Comparison of ENCODE assay signal across 25 mouse cellular contexts in genomic region chr4:155692421-155692820, GRCm38 (mm10). TPM values are rescaled to one million over a fixed set of nuclear protein-coding genes. Genes with fewer than 3 reads are reported as not detected.
DNase-seq lines count a peak whose midpoint lies in the region; ATAC-seq and TF ChIP-seq lines count a peak whose summit lies in the region.
"Had no signal": no experiment of that assay in that cellular context is flagged by ENCODE, and none has a peak within 500 bp of the region (broad histone marks: within the 10 kb centered on the region; RNA-seq: fewer than 3 reads in every experiment).

No protein-coding gene starts in this region.

- no peak for TF ChIP-seq POLR2A in cerebellum, adult 2 months (IDR thresholded peaks at IDR 0.05; ENCODE audit: borderline replicate concordance, insufficient read depth, low read length)

- H3K4me1 ChIP-seq in cerebellum, adult 2 months (ENCODE audit: control insufficient read depth, insufficient read depth, low read length), result peaks cover 25% of the 10 kb centered on the region

- peak; percentile 26; the same call in 1 of the 2 replicates for ATAC-seq in megakaryocyte progenitor cell, adult 5-6 weeks (replicated peaks; ENCODE audit: poor library complexity)
- no peak for ATAC-seq in megakaryocyte, adult 5-6 weeks (ENCODE audit: poor library complexity, severe bottlenecking)
- ATAC-seq: forebrain, embryonic 14.5 days; inflammation-experienced regulatory T-cells, adult 6 months; intestine, postnatal 0 days; Patski had no signal

- DNase-seq in cerebellum, adult 2 months, result no peak
- DNase-seq in cerebellum, adult 9-11 months, result no peak
- peak; percentile 54 to 66 for DNase-seq in B cell, adult 2 months
- DNase-seq in T-cell, adult 2 months (ENCODE audit: low spot score), result peak; percentile 36
- no peak for DNase-seq in thymus, postnatal 36 days
- no peak for DNase-seq in urinary bladder, postnatal 10 days (ENCODE audit: low spot score)
- DNase-seq: adrenal gland, postnatal 10 days; cerebellum, adult 11 months; embryo, embryonic 11 days; gastrocnemius, postnatal 10 days; heart, adult 2 months had no signal

- 82% methylated on average over 3 of the region's 3 CpGs for WGBS in cerebellum, adult 2 months

- no peaks in the 10 kb centered on the region for H3K27me3 ChIP-seq in cerebellum, adult 2 months (ENCODE audit: control insufficient read depth, insufficient read depth, low read length)
- H3K27me3 ChIP-seq: Patski had no signal

- no peak overlapping the region for H3K4me3 ChIP-seq in cerebellum, adult 2 months (replicated peaks; ENCODE audit: insufficient read depth, low read depth, low read length)
- H3K4me3 ChIP-seq: embryonic facial prominence, embryonic 15.5 days; erythroblast, embryonic 14.5 days; forebrain, embryonic 10.5 days; heart, adult 2 months; heart, embryonic 12.5 days; hindbrain, embryonic 10.5 days had no signal

- H3K27ac ChIP-seq in cerebellum, adult 2 months (ENCODE audit: insufficient read depth, low read length), result peak overlapping the region; percentile 24; the same call in 1 of the 2 replicates
- H3K27ac ChIP-seq: embryonic facial prominence, embryonic 15.5 days; forebrain, embryonic 10.5 days; heart, adult 2 months; hindbrain, embryonic 10.5 days; hindbrain, embryonic 14.5 days had no signal

- no peak for TF ChIP-seq CTCF in cerebellum, adult 2 months (IDR thresholded peaks at IDR 0.05; ENCODE audit: borderline replicate concordance, insufficient read depth, low read depth, low read length)

RNA-seq across cellular contexts. Expression of gene Fndc10, which starts 1.7 kb away (rescaled TPM):
- 112 and 114 TPM in 2 replicates for polyA plus RNA-seq in cerebellum, adult 2 months (2012; rRNA removed)
- 2.2 and 2.4 TPM in 2 replicates for total RNA-seq in megakaryocyte progenitor cell, adult 5-6 weeks (2015)
- total RNA-seq in megakaryocyte progenitor cell, adult 5-6 weeks (2017), result 1.6 and 2.6 TPM in 2 replicates
- total RNA-seq in megakaryocyte, adult 5-6 weeks (2015), result 0.55 and 0.71 TPM in 2 replicates
- 0.26 and 0.45 TPM in 2 replicates for total RNA-seq in megakaryocyte, adult 5-6 weeks (2017)
- polyA plus RNA-seq: G1E had no signal

RNA-seq across cellular contexts. Expression of gene Ssu72, which starts 12.2 kb away (rescaled TPM):
- polyA plus RNA-seq in cerebellum, adult 2 months (2012; rRNA removed), result 141 and 152 TPM in 2 replicates
- total RNA-seq in megakaryocyte progenitor cell, adult 5-6 weeks (2015), result 90.2 and 93.9 TPM in 2 replicates
- 101 and 105 TPM in 2 replicates for total RNA-seq in megakaryocyte progenitor cell, adult 5-6 weeks (2017)
- total RNA-seq in megakaryocyte, adult 5-6 weeks (2015), result 130 and 132 TPM in 2 replicates
- 125 and 133 TPM in 2 replicates for total RNA-seq in megakaryocyte, adult 5-6 weeks (2017)

RNA-seq across cellular contexts. Expression of gene Mib2, which starts 23.4 kb away (rescaled TPM):
- 146 and 152 TPM in 2 replicates for polyA plus RNA-seq in cerebellum, adult 2 months (2012; rRNA removed)
- 3.1 and 3.6 TPM in 2 replicates for total RNA-seq in megakaryocyte progenitor cell, adult 5-6 weeks (2015)
- total RNA-seq in megakaryocyte progenitor cell, adult 5-6 weeks (2017), result 19.7 and 24.5 TPM in 2 replicates
- 5.9 and 6.4 TPM in 2 replicates for total RNA-seq in megakaryocyte, adult 5-6 weeks (2015)
- 23.5 and 29.0 TPM in 2 replicates for total RNA-seq in megakaryocyte, adult 5-6 weeks (2017)

RNA-seq across cellular contexts. Expression of gene Mmp23, which starts 39.2 kb away (rescaled TPM):
- 38.1 and 39.4 TPM in 2 replicates for polyA plus RNA-seq in cerebellum, adult 2 months (2012; rRNA removed)
- total RNA-seq in megakaryocyte progenitor cell, adult 5-6 weeks (2015), result 0.12 and 0.20 TPM in 2 replicates
- not detected in 2 replicates for total RNA-seq in megakaryocyte progenitor cell, adult 5-6 weeks (2017)
- 0.18 and 0.20 TPM in 2 replicates for total RNA-seq in megakaryocyte, adult 5-6 weeks (2015)
- total RNA-seq in megakaryocyte, adult 5-6 weeks (2017), result 0.22 and 0.94 TPM in 2 replicates
- polyA plus RNA-seq: erythroblast, embryonic 14.5 days; inflammation-experienced regulatory T-cells, adult 6 months had no signal

RNA-seq across cellular contexts. Expression of gene Tmem240, which starts 42.2 kb away (rescaled TPM):
- 123 and 133 TPM in 2 replicates for polyA plus RNA-seq in cerebellum, adult 2 months (2012; rRNA removed)
- 0.37 and 0.44 TPM in 2 replicates for total RNA-seq in megakaryocyte progenitor cell, adult 5-6 weeks (2015)
- 0.04 and 0.57 TPM in 2 replicates for total RNA-seq in megakaryocyte progenitor cell, adult 5-6 weeks (2017)
- total RNA-seq in megakaryocyte, adult 5-6 weeks (2015), result 0.09 and 0.30 TPM in 2 replicates
- total RNA-seq in megakaryocyte, adult 5-6 weeks (2017), result 0.18 TPM in 1 of 2 replicates, not detected in the other
- total RNA-seq: common myeloid progenitor, adult 5-6 weeks had no signal

Comparison
In these comparisons a context has a peak if more than half of its experiments do, and no peak if none do; other contexts are left out.
1. DNase-seq: peak in B cell, adult 2 months (2 of 2) and T-cell, adult 2 months (single experiment); none in cerebellum, adult 2 months (0 of 2), cerebellum, adult 9-11 months (single experiment), thymus, postnatal 36 days (0 of 2) and urinary bladder, postnatal 10 days (single experiment).